ENCODE assay signal across 9 mouse cellular contexts in the genomic region with DNA sequence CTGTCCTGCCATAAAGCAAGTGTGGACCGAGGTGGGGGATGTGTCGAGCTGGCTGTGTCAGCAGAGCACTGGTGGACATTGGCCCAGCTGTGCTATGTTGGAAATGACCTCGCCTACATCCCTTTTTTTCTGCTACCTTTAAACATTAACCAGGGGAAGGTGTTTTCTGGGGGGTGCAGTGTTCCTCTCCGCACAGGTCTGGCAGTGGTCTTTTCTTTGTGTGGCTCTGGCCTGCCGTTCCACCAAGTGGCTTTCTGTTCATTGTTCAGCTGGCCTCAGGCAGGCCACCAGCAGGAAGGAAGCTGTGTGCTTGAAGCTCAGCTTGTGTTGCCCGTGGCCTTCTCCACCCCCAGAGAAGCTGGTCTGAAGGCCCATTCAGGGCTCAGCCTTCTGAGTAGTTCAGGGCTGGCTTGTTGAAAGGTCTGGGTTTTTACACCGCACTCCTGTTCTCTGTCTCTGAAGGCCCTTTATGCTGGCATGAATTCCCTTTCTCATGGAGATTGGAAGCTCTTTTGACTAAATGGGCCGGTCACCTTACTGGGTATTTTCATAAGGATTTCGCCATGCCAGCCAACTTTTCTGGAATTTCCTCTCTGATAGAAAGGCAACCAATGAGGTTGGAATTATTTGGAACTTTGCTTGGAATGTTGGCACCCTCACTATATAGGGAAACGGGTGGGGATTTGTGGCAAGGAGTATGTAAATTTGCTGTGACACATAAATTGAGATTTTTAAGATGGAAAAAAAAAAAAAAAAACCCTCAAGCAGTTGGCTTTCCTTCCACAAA. TPM values are rescaled to one million over a fixed set of nuclear protein-coding genes. Genes with fewer than 3 reads are reported as not detected.
DNase-seq lines count a peak whose midpoint lies in the region; ATAC-seq lines count a peak whose summit lies in the region.
"Had no signal": no experiment of that assay in that cellular context is flagged by ENCODE, and none has a peak within 500 bp of the region (broad histone marks: within the 10 kb centered on the region; RNA-seq: fewer than 3 reads in every experiment).

No protein-coding gene starts in this region.

- H3K9me3 ChIP-seq in embryonic facial prominence, embryonic 13.5 days = no peaks in the 10 kb centered on the region
- H3K9me3 ChIP-seq in limb, embryonic 11.5 days (ENCODE audit: control insufficient read depth, low read length) = no peaks in the 10 kb centered on the region
- 0 out of 2 replicates have a peak, but pooled peaks cover 4% of the 10 kb centered on the region for H3K9me3 ChIP-seq in neural tube, embryonic 12.5 days

- H3K4me2 ChIP-seq in embryonic facial prominence, embryonic 13.5 days = peak overlapping the region; percentile 21
- H3K4me2 ChIP-seq in limb, embryonic 11.5 days (ENCODE audit: low read depth, severe bottlenecking) = no peak overlapping the region
- H3K4me2 ChIP-seq in neural tube, embryonic 12.5 days (replicated peaks) = no peak overlapping the region; the same call in 1 of the 2 replicates

- no peaks in the 10 kb centered on the region; the same call in 1 of the 2 replicates for H3K36me3 ChIP-seq in embryonic facial prominence, embryonic 13.5 days
- H3K36me3 ChIP-seq in limb, embryonic 11.5 days (ENCODE audit: control insufficient read depth, insufficient read depth, low read length) = no peaks in the 10 kb centered on the region; the same call in 1 of the 2 replicates
- no peaks in the 10 kb centered on the region for H3K36me3 ChIP-seq in neural tube, embryonic 12.5 days

- H3K9ac ChIP-seq in embryonic facial prominence, embryonic 13.5 days = 0 out of 2 replicates have a peak overlapping the region, but pooled peaks have one; percentile 33
- H3K9ac ChIP-seq in limb, embryonic 11.5 days (ENCODE audit: low read length) = peak overlapping the region; percentile 23; the same call in 1 of the 2 replicates
- H3K9ac ChIP-seq in neural tube, embryonic 12.5 days = no peak overlapping the region

- DNase-seq in adrenal gland, postnatal 14 days = peak; percentile 23
- DNase-seq in adrenal gland, postnatal 4 days (ENCODE audit: low spot score in 2 of 2) = no peak
- peak; percentile 26 for DNase-seq in heart, postnatal 4 days
- DNase-seq in limb, embryonic 11.5 days (ENCODE audit: low spot score) = peak; percentile 47
- no peak for DNase-seq in adrenal gland, postnatal 25 days

- WGBS in embryonic facial prominence, embryonic 13.5 days = 37% methylated on average over 10 of the region's 10 CpGs
- 54% methylated on average over 10 of the region's 10 CpGs for WGBS in limb, embryonic 11.5 days
- 23% methylated on average over 10 of the region's 10 CpGs for WGBS in neural tube, embryonic 12.5 days

- ATAC-seq in embryonic facial prominence, embryonic 13.5 days (ENCODE audit: insufficient number of reproducible peaks, insufficient read depth, low FRiP score, low TSS enrichment, low read depth) = peak; percentile 57; the same call in 1 of the 2 replicates
- ATAC-seq in limb, embryonic 11.5 days (ENCODE audit: insufficient number of reproducible peaks, low FRiP score, low TSS enrichment, low read depth) = peak; percentile 32; the same call in 1 of the 2 replicates
- peak; percentile 44; the same call in 1 of the 2 replicates for ATAC-seq in neural tube, embryonic 12.5 days (ENCODE audit: low FRiP score, low read depth)
- no peak for ATAC-seq in inflammation-experienced regulatory T-cells, adult 6 months

- H3K4me3 ChIP-seq in embryonic facial prominence, embryonic 13.5 days = no peak overlapping the region
- no peak overlapping the region for H3K4me3 ChIP-seq in limb, embryonic 11.5 days (ENCODE audit: low read depth, low read length)
- no peak overlapping the region for H3K4me3 ChIP-seq in neural tube, embryonic 12.5 days

- H3K4me1 ChIP-seq in embryonic facial prominence, embryonic 13.5 days = peaks cover 58% of the 10 kb centered on the region
- peaks cover 37% of the 10 kb centered on the region for H3K4me1 ChIP-seq in limb, embryonic 11.5 days (ENCODE audit: control insufficient read depth, insufficient read depth, low read length)
- H3K4me1 ChIP-seq in neural tube, embryonic 12.5 days = peaks cover 28% of the 10 kb centered on the region

- peak overlapping the region; percentile 88 for H3K27ac ChIP-seq in embryonic facial prominence, embryonic 13.5 days
- peak overlapping the region; percentile 90 for H3K27ac ChIP-seq in limb, embryonic 11.5 days (replicated peaks; ENCODE audit: low read depth, low read length)
- H3K27ac ChIP-seq in neural tube, embryonic 12.5 days = no peak overlapping the region

- no peaks in the 10 kb centered on the region for H3K27me3 ChIP-seq in embryonic facial prominence, embryonic 13.5 days
- no peaks in the 10 kb centered on the region for H3K27me3 ChIP-seq in limb, embryonic 11.5 days (ENCODE audit: control insufficient read depth, insufficient read depth, low read length)
- H3K27me3 ChIP-seq in neural tube, embryonic 12.5 days (replicated peaks) = no peaks in the 10 kb centered on the region

RNA-seq across cellular contexts. Expression of gene Flnb, which starts 8.6 kb away (rescaled TPM):
- 43.3 and 45.7 TPM in 2 replicates for total RNA-seq in adrenal gland, postnatal 14 days (2021)
- total RNA-seq in adrenal gland, postnatal 4 days (2021) = 10 to 100 TPM; 54.7 to 54.8 TPM
- polyA plus RNA-seq in embryonic facial prominence, embryonic 13.5 days (2015; fragmentation: Nextera tagmentation; extraction: Ambion mirVana) = 23.9 and 30.7 TPM in 2 replicates
- 10 to 100 TPM; 42.8 to 47.3 TPM for total RNA-seq in heart, postnatal 4 days (2021)
- 35.0 and 37.9 TPM in 2 replicates for polyA plus RNA-seq in limb, embryonic 11.5 days (2014; fragmentation: Nextera tagmentation; extraction: Ambion mirVana)
- 16.2 and 16.8 TPM in 2 replicates for polyA plus RNA-seq in neural tube, embryonic 12.5 days (2016; fragmentation: Nextera tagmentation; extraction: Ambion mirVana)
- 10 to 100 TPM in 1 of 3 experiments, 1 to 10 TPM in 2; 5.4 to 11.4 (median 6.1) TPM for polyA plus RNA-seq in inflammation-experienced regulatory T-cells, adult 6 months (2017; shearing (Covaris generic))
- total RNA-seq in adrenal gland, postnatal 25 days (2021) = 44.3 and 47.9 TPM in 2 replicates

RNA-seq across cellular contexts. Expression of gene Gm26661, which starts 35.0 kb away (rescaled TPM):
- total RNA-seq in adrenal gland, postnatal 14 days (2021) = not detected in 2 replicates
- total RNA-seq in adrenal gland, postnatal 4 days (2021) = not detected
- polyA plus RNA-seq in embryonic facial prominence, embryonic 13.5 days (2015; fragmentation: Nextera tagmentation; extraction: Ambion mirVana) = not detected in 2 replicates
- total RNA-seq in heart, postnatal 4 days (2021) = not detected
- not detected in 2 replicates for polyA plus RNA-seq in limb, embryonic 11.5 days (2014; fragmentation: Nextera tagmentation; extraction: Ambion mirVana)
- not detected in 2 replicates for polyA plus RNA-seq in neural tube, embryonic 12.5 days (2016; fragmentation: Nextera tagmentation; extraction: Ambion mirVana)
- polyA plus RNA-seq in inflammation-experienced regulatory T-cells, adult 6 months (2017; shearing (Covaris generic)) = not detected
- total RNA-seq in adrenal gland, postnatal 25 days (2021) = not detected in 2 replicates
- total RNA-seq: layer of hippocampus, adult 18-20 months had no signal

Comparison
In these comparisons a context has a peak if more than half of its experiments do, and no peak if none do; other contexts are left out.
1. DNase-seq: peak in adrenal gland, postnatal 14 days (single experiment), heart, postnatal 4 days (single experiment) and limb, embryonic 11.5 days (single experiment); none in adrenal gland, postnatal 4 days (0 of 2) and adrenal gland, postnatal 25 days (single experiment).